Mouse (Mus musculus) kidney, embryonic 14.5 days (tissue): ENCODE measurements around the gene Gjc2. TPM values are rescaled to one million over a fixed set of nuclear protein-coding genes. Genes with fewer than 3 reads are reported as not detected.

Experiments used
- ATAC-seq: fragments of 200-750 bp; cut with Nextera tagmentation; 2 replicates; pipeline ENCODE4 v1.8.0; 2017; ENCODE audit warnings: moderate number of reproducible peaks, mild to moderate bottlenecking, moderate TSS enrichment, moderate library complexity; ENCODE audit not compliant: low FRiP score, low TSS enrichment
- H3K27ac ChIP-seq: fragments of 300-500 bp; sonication (generic); 2 replicates; pipeline ENCODE4 v1.5.1; 2014; ENCODE audit warnings: low read depth, mild to moderate bottlenecking, low read length, moderate library complexity, mixed read lengths
- H3K27me3 ChIP-seq: fragments of 300-500 bp; sonication (generic); 2 replicates; pipeline ENCODE4 v1.6.1; 2014; ENCODE audit warnings: mild to moderate bottlenecking, low read length; ENCODE audit not compliant: control insufficient read depth, insufficient read depth
- H3K36me3 ChIP-seq: fragments of 300-500 bp; sonication (generic); 2 replicates; pipeline ENCODE4 v1.6.1; 2014; ENCODE audit warnings: low read length, mixed read lengths; ENCODE audit not compliant: control insufficient read depth, insufficient read depth
- H3K4me1 ChIP-seq: fragments of 300-500 bp; sonication (generic); 2 replicates; pipeline ENCODE4 v1.6.1; 2014; ENCODE audit warnings: low read length, mixed read lengths; ENCODE audit not compliant: control insufficient read depth, insufficient read depth
- H3K4me2 ChIP-seq: fragments of 300-500 bp; sonication (generic); replicated peaks from 2 replicates; pipeline ENCODE4 v1.6.1; 2014; ENCODE audit warnings: low read depth, mild to moderate bottlenecking, low read length
- H3K4me3 ChIP-seq: fragments of 300-500 bp; sonication (generic); 2 replicates; pipeline ENCODE4 v1.5.1; 2014; ENCODE audit warnings: mild to moderate bottlenecking, low read length
- H3K9ac ChIP-seq: fragments of 300-500 bp; sonication (generic); 2 replicates; pipeline ENCODE4 v1.6.1; 2014; ENCODE audit warnings: low read depth, mild to moderate bottlenecking, low read length, moderate library complexity
- H3K9me3 ChIP-seq: fragments of 300-500 bp; sonication (generic); 2 replicates; pipeline ENCODE4 v1.6.1; 2016; ENCODE audit warnings: low read length; ENCODE audit not compliant: control insufficient read depth
- WGBS: fragments of 180-500 bp; shearing (Covaris S2); extraction: QIAGEN DNeasy Blood & Tissue Kit; methylation state at CpG from one replicate; pipeline ENCODE4 v1.1.7; 2014; 5-methylcytosine and 5-hydroxymethylcytosine counted together
- polyA plus RNA-seq: library from polyadenylated mRNA; unstranded; fragments of >200 nt; fragmentation: Nextera tagmentation; extraction: Ambion mirVana; gene quantifications from 2 replicates; pipeline ENCODE4 v1.2.1, GENCODE M21; 2014

The Gjc2 gene
- polyA plus RNA-seq, 1 experiment from 2014 or later, result 0.28 TPM

DNA sequence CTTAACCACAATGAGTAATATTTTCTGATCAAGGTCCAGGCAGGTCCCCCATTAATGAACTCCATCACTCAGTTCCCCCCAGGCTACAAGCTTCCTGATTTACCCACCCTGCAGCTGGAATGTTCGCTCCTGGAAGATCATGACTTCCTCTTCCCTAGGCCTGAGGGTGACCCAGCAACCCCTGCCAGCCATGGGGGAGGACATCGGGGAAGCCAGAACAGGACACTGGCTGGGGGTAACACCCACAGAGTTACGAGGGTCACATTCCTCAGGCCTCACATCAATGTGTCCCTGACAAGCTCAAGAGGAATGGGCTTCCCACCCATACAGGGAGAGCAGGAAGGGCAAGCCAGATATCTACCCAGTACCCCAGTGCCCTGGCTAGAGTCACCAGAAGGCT lies 13.2 kb downstream of the Gjc2 start:
- ATAC-seq, result no peak
- no peaks in the 10 kb centered on the region for H3K4me1 ChIP-seq
- no peak overlapping the region for H3K4me3 ChIP-seq
- H3K4me2 ChIP-seq, result no peak overlapping the region
- 47% methylated on average over 3 of the region's 3 CpGs for WGBS
- H3K36me3 ChIP-seq, result no peaks in the 10 kb centered on the region
- H3K27ac ChIP-seq, result no peak overlapping the region
- peaks cover 2% of the 10 kb centered on the region for H3K27me3 ChIP-seq
- H3K9ac ChIP-seq, result 0 out of 2 replicates have a peak overlapping the region, but pooled peaks have one; percentile 4
- no peaks in the 10 kb centered on the region for H3K9me3 ChIP-seq

DNA sequence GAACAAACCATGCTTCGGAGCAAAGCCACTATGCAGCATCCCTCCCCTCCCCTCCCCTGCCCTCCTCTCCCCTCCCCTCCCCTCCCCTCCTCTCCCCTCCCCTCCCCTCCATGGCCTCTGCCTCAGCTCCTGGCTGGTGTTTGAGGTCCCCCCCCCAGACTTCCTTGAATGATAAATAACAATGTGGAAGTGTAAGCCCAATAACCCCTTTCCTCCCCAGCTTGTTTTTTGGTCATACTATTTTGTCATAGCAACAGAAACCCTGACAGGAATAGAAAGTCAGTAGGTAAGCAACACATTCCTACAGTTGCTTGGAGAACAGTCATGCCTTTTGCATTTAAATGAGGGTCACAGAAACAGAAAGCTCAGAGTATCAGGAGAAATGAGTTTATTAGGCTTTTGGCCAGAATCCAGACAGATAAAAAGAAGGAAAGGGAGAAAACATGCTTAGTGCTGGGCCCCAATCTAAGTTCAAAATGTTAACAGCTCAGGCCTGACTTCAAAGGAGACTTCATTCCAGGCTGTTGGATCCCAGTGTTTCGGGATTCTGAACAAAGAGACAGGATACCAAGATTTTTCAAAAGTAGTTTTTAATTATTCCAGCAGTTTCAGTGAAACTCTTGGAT lies 17.3 kb downstream of the Gjc2 start:
- 58% methylated on average over 2 of the region's 2 CpGs for WGBS
- Histone ChIP-seq H3K4me2 (no peak overlapping the region), H3K4me1 (peaks cover 7% of the 10 kb centered on the region), H3K9ac (no peak overlapping the region), H3K27me3 (no peaks in the 10 kb centered on the region), H3K9me3 (no peaks in the 10 kb centered on the region), H3K27ac (peak overlapping the region; percentile 67; the same call in 1 of the 2 replicates), H3K4me3 (no peak overlapping the region), H3K36me3 (no peaks in the 10 kb centered on the region)
- ATAC-seq, result no peak

DNA sequence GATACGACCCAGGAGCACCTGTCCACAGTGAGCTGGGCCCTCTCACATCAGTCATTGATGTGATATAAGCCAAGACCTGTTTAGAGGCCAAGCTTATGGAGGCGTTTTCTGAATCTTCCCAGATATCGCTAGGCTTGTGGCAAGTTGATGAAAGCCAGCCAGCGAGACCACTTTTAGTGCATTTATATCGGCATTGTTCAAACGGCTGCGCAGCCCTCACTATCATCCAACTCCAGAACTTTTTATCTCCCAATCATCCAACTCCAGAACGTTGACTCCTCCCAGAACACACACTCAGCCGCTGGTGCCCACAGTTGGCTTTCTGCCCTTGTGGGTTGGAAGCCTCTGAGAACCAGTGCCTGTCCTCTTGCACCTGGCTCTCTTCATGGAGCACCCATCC lies 18.6 kb downstream of the Gjc2 start:
- H3K9ac ChIP-seq, result no peak overlapping the region

DNA sequence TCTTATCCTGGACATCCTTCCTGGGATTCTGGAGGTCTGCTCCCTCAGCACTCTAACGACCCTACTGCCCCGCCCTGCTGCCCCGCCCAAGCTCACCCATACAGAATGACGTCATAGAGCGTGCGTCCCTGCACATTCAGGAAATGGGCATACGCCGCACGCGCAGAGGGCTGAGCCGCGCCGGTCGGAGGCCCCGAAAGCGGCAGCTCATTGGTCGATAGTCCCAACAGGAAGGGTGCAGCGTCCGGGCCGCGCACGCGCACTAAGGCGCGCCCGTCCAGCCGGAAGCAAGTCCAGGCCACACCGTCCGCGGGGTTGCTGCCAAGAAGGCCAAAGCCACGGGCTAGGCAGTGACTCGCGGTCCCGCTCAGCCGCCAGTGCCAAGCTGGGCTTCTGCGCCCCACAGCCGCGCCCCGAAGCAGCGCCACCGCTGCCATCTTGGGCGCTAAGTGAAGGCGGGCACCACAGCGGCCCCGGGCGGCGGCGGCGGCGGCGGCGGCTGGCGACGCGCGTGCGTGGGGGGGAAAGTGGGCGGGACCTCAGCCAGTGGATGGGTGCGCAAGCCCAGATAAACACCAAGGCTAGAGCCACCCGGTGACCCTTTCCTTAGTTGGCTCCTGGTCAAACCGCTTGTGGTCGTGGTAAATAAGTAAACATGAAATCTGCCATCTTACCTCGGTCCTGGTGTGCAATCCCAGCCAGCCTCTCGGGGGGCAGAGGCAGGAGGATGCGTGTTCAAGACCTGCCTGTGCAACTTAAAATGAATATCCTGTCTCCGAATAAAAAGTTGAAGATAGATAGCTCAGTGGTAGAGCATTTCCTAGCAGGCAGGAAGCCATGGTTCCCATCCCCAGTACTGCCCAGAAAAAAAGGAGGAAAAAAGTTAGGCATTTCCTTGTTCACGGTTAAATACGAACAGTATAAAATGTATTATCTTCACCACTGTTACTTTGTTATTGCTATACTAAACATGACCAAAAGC lies 19.5 kb downstream of the Gjc2 start, which contains the start of gene Iba57:
Gene Iba57, minus strand, starts transcription at position 485 of the 982 bp plus-strand sequence.
- 4% methylated on average over 55 of the region's 68 CpGs for WGBS
- H3K27ac ChIP-seq, result peak within 1 kb of the TSS; percentile 98
- H3K4me1 ChIP-seq, result peaks cover 7% of the 10 kb centered on the region
- peak within 1 kb of the TSS; percentile 74 for H3K4me2 ChIP-seq
- peak within 1 kb of the TSS; percentile 78 for H3K4me3 ChIP-seq
- H3K9me3 ChIP-seq, result no peaks in the 10 kb centered on the region
- no peaks in the 10 kb centered on the region for H3K36me3 ChIP-seq
- H3K9ac ChIP-seq, result peak within 1 kb of the TSS; percentile 95
- no peaks in the 10 kb centered on the region for H3K27me3 ChIP-seq
- ATAC-seq, result peak; percentile 99

More for the DNA sequence above, 18.6 kb downstream of the Gjc2 start:
- Histone ChIP-seq H3K9me3 (no peaks in the 10 kb centered on the region), H3K27me3 (no peaks in the 10 kb centered on the region), H3K4me1 (peaks cover 7% of the 10 kb centered on the region), H3K4me3 (no peak overlapping the region), H3K4me2 (peak overlapping the region; percentile 74), H3K36me3 (no peaks in the 10 kb centered on the region), H3K27ac (no peak overlapping the region)
- WGBS, result 86% methylated on average over 9 of the region's 9 CpGs
- ATAC-seq, result no peak

DNA sequence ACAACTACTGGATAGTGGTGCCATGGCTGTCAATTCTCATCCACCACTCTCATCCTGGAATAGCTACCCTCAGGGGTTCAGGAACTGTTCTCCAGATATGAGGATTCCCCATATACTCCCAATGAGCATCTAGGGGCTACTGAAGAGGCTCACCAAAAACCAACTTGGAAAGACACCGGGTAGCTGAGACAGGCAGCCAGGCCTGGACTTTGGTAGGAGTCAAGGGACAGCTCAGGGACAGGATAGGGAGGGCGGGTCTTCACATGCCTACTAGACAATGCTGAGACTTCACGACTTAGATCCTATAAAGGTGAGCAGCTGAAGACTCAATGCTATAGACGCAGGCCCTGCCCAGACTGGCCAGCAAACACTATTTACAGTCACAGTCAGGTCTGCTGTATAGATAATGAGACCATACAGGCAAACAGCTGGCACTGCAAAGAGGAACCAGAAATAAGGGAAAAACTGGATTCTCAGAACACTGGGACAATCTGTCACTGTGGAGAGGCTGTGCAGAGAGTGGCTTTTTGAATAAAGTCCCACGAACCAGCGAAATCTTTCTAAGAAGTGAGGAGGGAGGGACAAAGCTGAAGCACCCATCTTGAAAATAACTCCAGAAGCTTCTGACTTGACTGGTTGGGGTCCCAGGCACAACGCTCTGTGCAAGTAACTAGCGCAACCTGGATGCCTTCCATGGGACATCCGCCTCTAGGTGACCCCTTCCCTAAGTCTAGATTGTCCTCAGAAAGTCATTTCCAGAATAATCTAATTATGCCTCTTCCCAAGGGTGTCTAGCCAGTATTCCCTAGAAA lies 20.4 kb downstream of the Gjc2 start:
- no peak for ATAC-seq
- Histone ChIP-seq H3K4me3 (peak overlapping the region; percentile 78), H3K27ac (peak overlapping the region; percentile 98; the same call in 1 of the 2 replicates), H3K9ac (peak overlapping the region; percentile 52; the same call in 1 of the 2 replicates), H3K36me3 (0 out of 2 replicates have a peak, but pooled peaks cover 6% of the 10 kb centered on the region), H3K27me3 (no peaks in the 10 kb centered on the region), H3K4me1 (peaks cover 7% of the 10 kb centered on the region), H3K4me2 (peak overlapping the region; percentile 74), H3K9me3 (no peaks in the 10 kb centered on the region)
- 63% methylated on average over 9 of the region's 9 CpGs for WGBS

DNA sequence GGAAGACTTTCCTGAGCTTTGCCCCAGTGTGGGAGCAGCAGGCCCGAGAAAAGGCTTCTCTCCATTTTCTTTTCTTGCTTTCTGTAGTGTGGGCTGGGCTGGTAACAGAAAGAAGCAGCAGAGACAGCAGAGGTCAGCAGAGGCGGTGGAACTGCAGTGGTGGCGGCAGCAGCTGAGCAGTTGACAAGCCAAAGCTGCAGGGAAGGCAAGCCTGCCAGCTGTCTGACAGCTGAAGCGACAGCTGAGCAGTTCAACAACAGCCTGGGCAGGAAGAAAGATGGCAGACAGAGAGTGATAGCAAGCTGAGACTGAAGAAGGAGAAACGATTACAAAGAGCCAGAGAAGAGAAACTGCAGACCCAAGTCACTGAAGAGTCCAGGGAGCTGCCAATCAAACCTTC lies 21.6 kb downstream of the Gjc2 start:
- H3K27ac ChIP-seq, result no peak overlapping the region
- WGBS, result 77% methylated on average over 5 of the region's 5 CpGs
- H3K4me2 ChIP-seq, result no peak overlapping the region
- H3K27me3 ChIP-seq, result no peaks in the 10 kb centered on the region
- ATAC-seq, result no peak
- H3K9ac ChIP-seq, result no peak overlapping the region
- peaks cover 7% of the 10 kb centered on the region for H3K4me1 ChIP-seq
- no peak overlapping the region for H3K4me3 ChIP-seq
- no peaks in the 10 kb centered on the region for H3K9me3 ChIP-seq
- H3K36me3 ChIP-seq, result 0 out of 2 replicates have a peak, but pooled peaks cover 6% of the 10 kb centered on the region

DNA sequence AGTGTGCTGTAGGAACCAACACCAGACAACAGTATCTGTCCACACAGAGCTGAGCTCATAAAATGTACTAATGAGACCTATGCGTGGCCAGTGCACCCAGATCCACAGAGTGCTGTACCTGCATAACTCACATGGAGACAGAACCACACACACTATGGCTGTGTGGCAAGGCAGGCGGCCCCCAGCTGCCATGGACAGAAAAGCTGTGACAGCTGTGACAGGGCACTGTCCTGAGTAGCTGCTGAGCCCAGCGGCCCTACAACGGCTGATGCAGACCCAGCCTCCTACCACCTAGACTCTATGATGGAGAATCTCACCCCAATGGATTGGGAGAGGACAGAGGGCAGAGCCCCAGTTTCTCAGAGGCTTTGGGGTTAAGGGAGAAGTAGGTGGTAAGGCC lies 23.5 kb downstream of the Gjc2 start:
- Histone ChIP-seq H3K36me3 (0 out of 2 replicates have a peak, but pooled peaks cover 11% of the 10 kb centered on the region), H3K4me1 (peaks cover 7% of the 10 kb centered on the region)

DNA sequence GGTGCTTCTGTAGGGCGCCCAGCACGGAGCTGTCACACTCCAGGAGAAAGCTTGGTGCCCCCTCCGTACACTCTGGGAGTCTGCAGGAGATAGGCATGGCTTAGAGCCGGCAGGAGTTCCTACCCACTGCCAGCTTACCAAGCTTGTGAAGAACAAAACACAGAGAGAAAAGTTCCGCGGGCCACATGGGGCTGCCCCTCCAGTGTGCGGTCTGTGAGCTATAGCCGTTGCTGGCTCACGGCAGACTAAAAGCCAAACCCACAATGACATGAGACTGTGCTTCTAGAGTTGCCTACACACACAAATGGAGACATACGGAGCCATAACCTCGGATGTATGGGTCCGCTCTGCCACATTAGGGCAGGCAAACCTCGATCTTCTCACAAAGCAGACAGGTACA lies 23.9 kb downstream of the Gjc2 start:
- H3K4me2 ChIP-seq, result no peak overlapping the region
- no peaks in the 10 kb centered on the region for H3K9me3 ChIP-seq
- no peak overlapping the region for H3K9ac ChIP-seq
- H3K36me3 ChIP-seq, result 0 out of 2 replicates have a peak, but pooled peaks cover 11% of the 10 kb centered on the region
- ATAC-seq, result no peak
- no peak overlapping the region for H3K4me3 ChIP-seq
- no peaks in the 10 kb centered on the region for H3K27me3 ChIP-seq
- 94% methylated on average over 13 of the region's 13 CpGs for WGBS
- H3K27ac ChIP-seq, result no peak overlapping the region
- peaks cover 7% of the 10 kb centered on the region for H3K4me1 ChIP-seq

More for the DNA sequence above, 23.5 kb downstream of the Gjc2 start:
- H3K27me3 ChIP-seq, result no peaks in the 10 kb centered on the region
- H3K4me3 ChIP-seq, result no peak overlapping the region
- no peak overlapping the region for H3K4me2 ChIP-seq
- H3K9me3 ChIP-seq, result no peaks in the 10 kb centered on the region
- no peak overlapping the region for H3K9ac ChIP-seq
- H3K27ac ChIP-seq, result no peak overlapping the region
- WGBS, result 92% methylated on average over 4 of the region's 4 CpGs
- no peak for ATAC-seq
